Mouse (Mus musculus) myocyte (in vitro differentiated cells): ENCODE results near the gene Slc35a5. TPM values are rescaled to one million over a fixed set of nuclear protein-coding genes. Genes with fewer than 3 reads are reported as not detected.

Experiments used
- H3K27me3 ChIP-seq: one replicate; pipeline ENCODE4 v1.6.1; 2011; ENCODE audit not compliant: control insufficient read depth, insufficient read depth, insufficient read length
- H3K36me3 ChIP-seq: one replicate; pipeline ENCODE4 v1.6.1; 2011; ENCODE audit not compliant: control insufficient read depth, insufficient read depth
- H3K4me2 ChIP-seq: one replicate; pipeline ENCODE4 v1.6.1; 2011; ENCODE audit warnings: low read depth, control low read depth
- H3K4me3 ChIP-seq: one replicate; pipeline ENCODE4 v1.5.1; 2011; ENCODE audit warnings: mild to moderate bottlenecking, control low read depth, moderate library complexity
- H3K79me2 ChIP-seq: one replicate; pipeline ENCODE4 v1.6.1; 2011; ENCODE audit not compliant: control insufficient read depth, insufficient read depth
- H3ac ChIP-seq: one replicate; pipeline ENCODE4 v1.6.1; 2011; ENCODE audit not compliant: control insufficient read depth, insufficient read length
- CEBPB ChIP-seq: IDR thresholded peaks from 2 replicates; pipeline ENCODE4 v1.6.1; 2011; ENCODE audit warnings: mild to moderate bottlenecking, moderate library complexity; ENCODE audit not compliant: poor library complexity, insufficient read depth, severe bottlenecking
- E2F4 ChIP-seq: IDR thresholded peaks from one replicate; pipeline ENCODE4 v1.6.1; 2011; ENCODE audit warnings: mild to moderate bottlenecking, control low read depth, moderate library complexity; ENCODE audit not compliant: insufficient read depth
- MAX ChIP-seq: IDR thresholded peaks from one replicate; pipeline ENCODE4 v1.6.1; 2011; ENCODE audit warnings: low read depth, mild to moderate bottlenecking, control low read depth
- MYOD1 ChIP-seq, 3 experiments: IDR thresholded peaks; one replicate each; pipeline ENCODE4 v1.6.1; 2011; ENCODE audit warnings: control low read depth in 2 of 3, low read depth in 2 of 3, mild to moderate bottlenecking in 2 of 3, moderate library complexity in 1 of 3; ENCODE audit not compliant: insufficient read length in 2 of 3, control insufficient read depth in 1 of 3
- MYOG ChIP-seq, 3 experiments: IDR thresholded peaks; one replicate each; pipeline ENCODE4 v1.6.1; 2011; ENCODE audit warnings: control low read depth in 2 of 3, low read depth in 2 of 3, mild to moderate bottlenecking in 2 of 3; ENCODE audit not compliant: insufficient read length in 2 of 3, control insufficient read depth in 1 of 3, insufficient read depth in 1 of 3
- POLR2A ChIP-seq: IDR thresholded peaks from one replicate; pipeline ENCODE4 v1.6.1; 2011; ENCODE audit warnings: low read depth, mild to moderate bottlenecking, control low read depth, moderate library complexity; ENCODE audit not compliant: insufficient read length
- POLR2AphosphoS2 ChIP-seq: IDR thresholded peaks from one replicate; pipeline ENCODE4 v1.6.1; 2011; ENCODE audit warnings: low read depth, control low read depth; ENCODE audit not compliant: insufficient read length
- REST ChIP-seq: IDR thresholded peaks from one replicate; pipeline ENCODE4 v1.6.1; 2011; ENCODE audit warnings: mild to moderate bottlenecking, control low read depth, moderate library complexity; ENCODE audit not compliant: insufficient read depth, insufficient read length
- SRF ChIP-seq: IDR thresholded peaks from one replicate; pipeline ENCODE4 v1.6.1; 2011; ENCODE audit warnings: low read depth; ENCODE audit not compliant: control insufficient read depth, insufficient read length
- TCF12 ChIP-seq: IDR thresholded peaks from one replicate; pipeline ENCODE4 v1.6.1; 2011; ENCODE audit warnings: mild to moderate bottlenecking, control low read depth; ENCODE audit not compliant: poor library complexity, insufficient read depth, severe bottlenecking
- TCF3 ChIP-seq: IDR thresholded peaks from one replicate; pipeline ENCODE4 v1.6.1; 2011; ENCODE audit warnings: low read depth, control low read depth; ENCODE audit not compliant: insufficient read length
- USF1 ChIP-seq: IDR thresholded peaks from one replicate; pipeline ENCODE4 v1.6.1; 2011; ENCODE audit warnings: low read depth, mild to moderate bottlenecking, control low read depth, moderate library complexity
- polyA plus RNA-seq: library from polyadenylated mRNA; unstranded; fragments of >200 nt; fragmentation: generic; extraction: Trizol; gene quantifications from one replicate; pipeline ENCODE4 v1.2.1, GENCODE M21; 2012; ENCODE audit warnings: missing spikeins

Slc35a5 gene
- 2.5 TPM for polyA plus RNA-seq

GRCm38 (mm10) chr16:45158522-45159388, at the start of gene Slc35a5, which contains the start of gene Atg3:
Gene Slc35a5 (minus strand): TSS chr16:45158706.
Gene Atg3 (plus strand): TSS chr16:45158785.
- Histone ChIP-seq H3K4me2 (peak within 1 kb of the TSS; percentile 94), H3K36me3 (no peaks in the 10 kb centered on the region), H3ac (peak within 1 kb of the TSS; percentile 87), H3K79me2 (peaks cover 40% of the 10 kb centered on the region), H3K27me3 (no peaks in the 10 kb centered on the region), H3K4me3 (peak within 1 kb of the TSS; percentile 92)
- peak; percentile 18 for TF ChIP-seq POLR2AphosphoS2
- TF ChIP-seq MYOD1 (IDR thresholded peaks at IDR 0.05; ENCODE audit: control insufficient read depth in 1 of 3, insufficient read length in 2 of 3, low read depth in 2 of 3) = peak in 2 of 3 experiments; percentile 52 to 85
- peak in 2 of 3 experiments; percentile 70 to 85 for TF ChIP-seq MYOG (IDR thresholded peaks at IDR 0.05; ENCODE audit: control insufficient read depth in 1 of 3, insufficient read depth in 1 of 3, insufficient read length in 2 of 3, low read depth in 2 of 3)
- TF ChIP-seq MAX = no peak
- peak; percentile 36 for TF ChIP-seq POLR2A
- no peak for TF ChIP-seq REST
- no peak for TF ChIP-seq CEBPB
- no peak for TF ChIP-seq SRF
- TF ChIP-seq TCF3 = no peak
- TF ChIP-seq E2F4 = no peak
- TF ChIP-seq TCF12 = no peak
- TF ChIP-seq USF1 = peak; percentile 98

- Histone ChIP-seq H3K27me3 (no peaks in the 10 kb centered on the region), H3ac (no peak overlapping the region), H3K79me2 (no peaks in the 10 kb centered on the region), H3K36me3 (no peaks in the 10 kb centered on the region), H3K4me3 (no peak overlapping the region), H3K4me2 (no peak overlapping the region)
- TF ChIP-seq E2F4 = no peak
- no peak for TF ChIP-seq USF1
- TF ChIP-seq REST = no peak
- no peak for TF ChIP-seq POLR2AphosphoS2
- TF ChIP-seq MYOD1 (IDR thresholded peaks at IDR 0.05; ENCODE audit: control insufficient read depth in 1 of 3, insufficient read length in 2 of 3, low read depth in 2 of 3) = no peak
- TF ChIP-seq POLR2A = no peak
- no peak for TF ChIP-seq TCF12
- no peak for TF ChIP-seq MYOG (IDR thresholded peaks at IDR 0.05; ENCODE audit: control insufficient read depth in 1 of 3, insufficient read depth in 1 of 3, insufficient read length in 2 of 3, low read depth in 2 of 3)
- no peak for TF ChIP-seq SRF
- TF ChIP-seq MAX = no peak
- TF ChIP-seq TCF3 = no peak
- TF ChIP-seq CEBPB = no peak
Measured at GRCm38 (mm10) chr16:45204859-45205670, 46.6 kb upstream of the Slc35a5 start.

- H3ac ChIP-seq = no peak overlapping the region
- H3K4me2 ChIP-seq = no peak overlapping the region
- H3K36me3 ChIP-seq = no peaks in the 10 kb centered on the region
- H3K27me3 ChIP-seq = no peaks in the 10 kb centered on the region
- no peaks in the 10 kb centered on the region for H3K79me2 ChIP-seq
- TF ChIP-seq POLR2A (no peak), REST (no peak), USF1 (no peak), MYOD1 (IDR thresholded peaks at IDR 0.05; ENCODE audit: control insufficient read depth in 1 of 3, insufficient read length in 2 of 3, low read depth in 2 of 3) (no peak), E2F4 (no peak), POLR2AphosphoS2 (no peak), MAX (no peak), MYOG (IDR thresholded peaks at IDR 0.05; ENCODE audit: control insufficient read depth in 1 of 3, insufficient read depth in 1 of 3, insufficient read length in 2 of 3, low read depth in 2 of 3) (no peak), SRF (no peak)
- no peak overlapping the region for H3K4me3 ChIP-seq
Measured at GRCm38 (mm10) chr16:45204438-45204837, 45.9 kb upstream of the Slc35a5 start.

GRCm38 (mm10) chr16:45201395-45201794, 42.9 kb upstream of the Slc35a5 start:
- TF ChIP-seq USF1 (no peak), REST (no peak), E2F4 (no peak), MYOG (IDR thresholded peaks at IDR 0.05; ENCODE audit: control insufficient read depth in 1 of 3, insufficient read depth in 1 of 3, insufficient read length in 2 of 3, low read depth in 2 of 3) (no peak), MAX (no peak), POLR2A (no peak), POLR2AphosphoS2 (no peak), MYOD1 (IDR thresholded peaks at IDR 0.05; ENCODE audit: control insufficient read depth in 1 of 3, insufficient read length in 2 of 3, low read depth in 2 of 3) (no peak), CEBPB (no peak), SRF (no peak), TCF3 (no peak), TCF12 (no peak)
- H3K4me3 ChIP-seq = no peak overlapping the region
- H3K36me3 ChIP-seq = no peaks in the 10 kb centered on the region
- no peak overlapping the region for H3K4me2 ChIP-seq
- no peaks in the 10 kb centered on the region for H3K79me2 ChIP-seq
- H3ac ChIP-seq = no peak overlapping the region
- H3K27me3 ChIP-seq = no peaks in the 10 kb centered on the region
